Mouse (Mus musculus): ENCODE measurements at regions not wholly inside any gene's neighbourhood (a gene's known extent, or its start where the extent isn't known, plus 50 kb on each side); places are given as distances from the start of the nearest gene placed in this dataset.

DNA sequence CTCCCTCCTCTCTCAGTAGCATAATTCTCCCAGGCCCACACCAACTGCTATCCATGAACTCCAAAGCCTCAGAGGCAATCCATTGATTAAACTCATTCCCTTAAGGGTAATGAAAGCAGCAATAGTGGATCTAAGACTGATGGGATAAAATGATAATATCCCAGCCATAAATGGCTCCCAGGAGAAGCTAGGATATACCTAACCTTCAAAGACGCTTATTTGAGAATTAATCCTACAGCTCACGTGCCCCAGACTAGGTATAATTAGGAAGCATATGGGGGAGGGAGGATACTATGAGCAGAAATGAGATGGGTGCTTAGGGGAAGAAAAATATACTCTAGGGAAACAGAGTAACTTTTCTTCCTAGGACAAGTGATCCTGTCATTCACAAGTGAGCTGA, 52.8 kb upstream of the Rnf32 start:
- WGBS = 58% methylated on average over 2 of the region's 2 CpGs
- no peaks in the 10 kb centered on the region for H3K36me3 ChIP-seq (ENCODE audit: control insufficient read depth, insufficient read depth, low read length)
- no peaks in the 10 kb centered on the region for H3K4me1 ChIP-seq (ENCODE audit: control insufficient read depth, insufficient read depth, low read length)
- no peaks in the 10 kb centered on the region for H3K9me3 ChIP-seq (ENCODE audit: control insufficient read depth, low read length)
- no peaks in the 10 kb centered on the region for H3K27me3 ChIP-seq (replicated peaks; ENCODE audit: control insufficient read depth, insufficient read depth, low read length)
- ATAC-seq (ENCODE audit: low read depth) = no peak
- no peak overlapping the region for H3K4me3 ChIP-seq (ENCODE audit: low read depth, low read length)
- DNase-seq (ENCODE audit: low spot score) = peak; percentile 3
- no peak overlapping the region for H3K27ac ChIP-seq (replicated peaks; ENCODE audit: low read depth, low read length)
- no peak overlapping the region for H3K4me2 ChIP-seq (ENCODE audit: low read depth, low read length)
- H3K9ac ChIP-seq (ENCODE audit: low read depth, low read length) = no peak overlapping the region

DNA sequence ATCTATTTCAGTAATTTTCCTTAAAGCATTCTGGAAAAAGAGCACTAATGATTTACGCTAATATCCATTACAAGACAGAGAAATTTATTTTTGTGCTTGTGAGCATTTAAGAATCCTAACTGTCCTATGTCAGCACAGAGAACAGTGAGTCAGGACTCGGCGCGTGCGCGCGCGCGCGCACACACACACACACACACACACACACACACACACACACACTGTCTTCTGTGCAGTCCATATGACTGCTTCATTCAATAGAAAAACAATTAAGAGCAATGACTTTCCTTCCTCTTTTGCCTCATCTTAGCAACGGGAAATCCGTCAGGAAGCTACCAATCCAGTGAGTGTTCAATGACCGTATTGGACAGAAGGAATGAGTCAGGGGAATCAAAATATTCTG, 53.3 kb upstream of the Rnf32 start:
- Histone ChIP-seq H3K4me2 (ENCODE audit: low read depth, low read length) (no peak overlapping the region), H3K4me1 (ENCODE audit: control insufficient read depth, insufficient read depth, low read length) (no peaks in the 10 kb centered on the region), H3K36me3 (ENCODE audit: control insufficient read depth, insufficient read depth, low read length) (no peaks in the 10 kb centered on the region), H3K9ac (ENCODE audit: low read depth, low read length) (no peak overlapping the region), H3K27ac (replicated peaks; ENCODE audit: low read depth, low read length) (no peak overlapping the region), H3K27me3 (replicated peaks; ENCODE audit: control insufficient read depth, insufficient read depth, low read length) (no peaks in the 10 kb centered on the region), H3K4me3 (ENCODE audit: low read depth, low read length) (no peak overlapping the region), H3K9me3 (ENCODE audit: control insufficient read depth, low read length) (no peaks in the 10 kb centered on the region)
- WGBS = 89% methylated on average over 13 of the region's 13 CpGs
- DNase-seq (ENCODE audit: low spot score) (no peak), ATAC-seq (ENCODE audit: low read depth) (no peak)

DNA sequence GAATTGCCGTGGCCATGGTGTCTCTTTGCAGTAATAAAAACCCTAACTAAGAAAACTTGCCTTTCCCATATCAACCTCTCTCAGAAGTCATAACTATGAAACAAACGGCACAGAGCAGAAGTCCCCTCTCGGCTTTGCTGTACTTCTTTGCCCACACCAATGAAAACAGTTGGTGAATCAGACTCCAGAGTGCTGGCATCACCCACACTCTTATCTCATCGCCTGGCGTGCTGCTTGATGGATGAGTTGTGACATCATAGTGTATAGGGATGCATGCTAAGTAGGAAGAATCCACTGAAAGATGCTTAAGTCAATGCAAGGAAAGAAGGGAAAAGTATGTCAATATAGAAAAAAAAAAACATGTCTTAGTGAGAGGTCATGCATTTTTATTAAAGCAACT, 58.3 kb upstream of the Rnf32 start:
- no peak overlapping the region for H3K9ac ChIP-seq (ENCODE audit: low read depth, low read length)
- H3K36me3 ChIP-seq (ENCODE audit: control insufficient read depth, insufficient read depth, low read length) = no peaks in the 10 kb centered on the region
- no peaks in the 10 kb centered on the region for H3K9me3 ChIP-seq (ENCODE audit: control insufficient read depth, low read length)
- no peak for DNase-seq (ENCODE audit: low spot score)
- H3K4me1 ChIP-seq (ENCODE audit: control insufficient read depth, insufficient read depth, low read length) = no peaks in the 10 kb centered on the region
- no peak overlapping the region for H3K4me2 ChIP-seq (ENCODE audit: low read depth, low read length)
- 85% methylated on average over 5 of the region's 5 CpGs for WGBS
- no peak for ATAC-seq (ENCODE audit: low read depth)
- H3K27me3 ChIP-seq (replicated peaks; ENCODE audit: control insufficient read depth, insufficient read depth, low read length) = no peaks in the 10 kb centered on the region
- H3K4me3 ChIP-seq (ENCODE audit: low read depth, low read length) = no peak overlapping the region
- no peak overlapping the region for H3K27ac ChIP-seq (replicated peaks; ENCODE audit: low read depth, low read length)

DNA sequence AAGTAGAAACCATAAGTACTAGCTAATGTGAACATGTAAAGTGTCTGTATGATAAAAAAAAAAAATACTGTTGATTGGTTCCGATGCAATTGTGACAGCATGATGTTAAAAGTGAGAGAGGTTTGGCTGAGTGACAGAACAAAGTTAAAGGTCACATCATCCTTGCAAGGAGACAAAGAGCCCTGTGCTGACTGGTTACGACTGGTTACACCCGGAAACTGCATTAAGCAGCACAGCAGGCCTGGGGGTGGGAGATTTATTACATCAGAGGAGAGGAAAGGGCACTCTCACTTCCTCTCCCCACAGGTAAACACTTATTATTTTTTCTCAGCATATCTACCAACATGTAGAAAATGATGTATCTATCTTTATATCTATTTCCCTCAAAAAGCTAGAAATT, 63.5 kb upstream of the Rnf32 start:
- ATAC-seq (ENCODE audit: low read depth) (no peak), DNase-seq (ENCODE audit: low spot score) (no peak)
- Histone ChIP-seq H3K27ac (replicated peaks; ENCODE audit: low read depth, low read length) (no peak overlapping the region), H3K9ac (ENCODE audit: low read depth, low read length) (no peak overlapping the region), H3K4me1 (ENCODE audit: control insufficient read depth, insufficient read depth, low read length) (no peaks in the 10 kb centered on the region), H3K4me3 (ENCODE audit: low read depth, low read length) (no peak overlapping the region), H3K27me3 (replicated peaks; ENCODE audit: control insufficient read depth, insufficient read depth, low read length) (no peaks in the 10 kb centered on the region), H3K4me2 (ENCODE audit: low read depth, low read length) (no peak overlapping the region), H3K36me3 (ENCODE audit: control insufficient read depth, insufficient read depth, low read length) (no peaks in the 10 kb centered on the region), H3K9me3 (ENCODE audit: control insufficient read depth, low read length) (no peaks in the 10 kb centered on the region)
- 18% methylated on average over 3 of the region's 3 CpGs for WGBS

DNA sequence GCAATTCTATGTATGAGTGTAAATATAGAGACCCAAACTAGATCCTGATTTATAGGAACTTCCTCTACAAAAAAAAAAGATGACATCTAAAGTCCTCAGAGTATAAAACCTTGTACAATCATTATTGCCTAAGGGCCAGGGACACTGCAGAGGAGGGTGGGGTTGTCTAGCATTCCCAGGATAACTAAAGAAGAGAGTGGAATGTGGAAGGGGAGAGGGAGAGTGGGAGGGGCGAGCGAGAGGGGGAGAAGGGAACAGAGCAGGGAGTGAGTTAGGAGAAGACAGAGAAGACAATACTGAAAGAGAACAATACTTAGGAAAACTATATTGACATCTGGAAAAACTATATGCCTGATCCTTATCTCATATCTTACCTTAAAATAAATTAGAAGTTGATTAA, 64.0 kb upstream of the Rnf32 start:
- no peak overlapping the region for H3K4me3 ChIP-seq (ENCODE audit: low read depth, low read length)
- H3K4me1 ChIP-seq (ENCODE audit: control insufficient read depth, insufficient read depth, low read length) = no peaks in the 10 kb centered on the region
- no peak overlapping the region for H3K27ac ChIP-seq (replicated peaks; ENCODE audit: low read depth, low read length)
- H3K4me2 ChIP-seq (ENCODE audit: low read depth, low read length) = no peak overlapping the region
- no peaks in the 10 kb centered on the region for H3K9me3 ChIP-seq (ENCODE audit: control insufficient read depth, low read length)
- no peak overlapping the region for H3K9ac ChIP-seq (ENCODE audit: low read depth, low read length)
- DNase-seq (ENCODE audit: low spot score) (no peak), ATAC-seq (ENCODE audit: low read depth) (no peak)
- no peaks in the 10 kb centered on the region for H3K27me3 ChIP-seq (replicated peaks; ENCODE audit: control insufficient read depth, insufficient read depth, low read length)
- WGBS = 38% methylated on average over 2 of the region's 2 CpGs
- H3K36me3 ChIP-seq (ENCODE audit: control insufficient read depth, insufficient read depth, low read length) = no peaks in the 10 kb centered on the region

DNA sequence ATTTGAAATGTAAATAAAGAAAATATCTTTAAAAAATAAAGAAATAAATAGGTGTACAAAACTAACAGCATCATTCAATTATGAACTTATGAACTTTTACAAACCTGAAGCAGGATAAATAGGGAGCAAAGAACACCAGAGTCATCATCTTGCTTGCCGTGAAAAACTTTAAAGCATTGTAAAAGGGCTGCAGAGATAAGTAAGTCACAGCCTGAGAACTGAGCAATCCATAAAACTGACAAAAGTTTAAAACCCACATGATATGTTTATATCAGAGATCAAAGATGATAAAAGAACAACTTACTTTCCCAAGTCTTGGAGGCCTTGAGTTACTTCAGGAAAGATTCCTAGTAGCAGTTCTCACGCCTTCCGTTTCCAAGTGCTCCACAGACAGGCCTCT, 66.1 kb upstream of the Rnf32 start:
- H3K9ac ChIP-seq (ENCODE audit: low read depth, low read length) = no peak overlapping the region
- no peak for DNase-seq (ENCODE audit: low spot score)
- H3K27ac ChIP-seq (replicated peaks; ENCODE audit: low read depth, low read length) = no peak overlapping the region
- 91% methylated on average over 3 of the region's 3 CpGs for WGBS
- no peak overlapping the region for H3K4me3 ChIP-seq (ENCODE audit: low read depth, low read length)
- H3K27me3 ChIP-seq (replicated peaks; ENCODE audit: control insufficient read depth, insufficient read depth, low read length) = no peaks in the 10 kb centered on the region
- no peaks in the 10 kb centered on the region for H3K4me1 ChIP-seq (ENCODE audit: control insufficient read depth, insufficient read depth, low read length)
- no peaks in the 10 kb centered on the region for H3K9me3 ChIP-seq (ENCODE audit: control insufficient read depth, low read length)
- no peak for ATAC-seq (ENCODE audit: low read depth)
- no peaks in the 10 kb centered on the region for H3K36me3 ChIP-seq (ENCODE audit: control insufficient read depth, insufficient read depth, low read length)
- no peak overlapping the region for H3K4me2 ChIP-seq (ENCODE audit: low read depth, low read length)

DNA sequence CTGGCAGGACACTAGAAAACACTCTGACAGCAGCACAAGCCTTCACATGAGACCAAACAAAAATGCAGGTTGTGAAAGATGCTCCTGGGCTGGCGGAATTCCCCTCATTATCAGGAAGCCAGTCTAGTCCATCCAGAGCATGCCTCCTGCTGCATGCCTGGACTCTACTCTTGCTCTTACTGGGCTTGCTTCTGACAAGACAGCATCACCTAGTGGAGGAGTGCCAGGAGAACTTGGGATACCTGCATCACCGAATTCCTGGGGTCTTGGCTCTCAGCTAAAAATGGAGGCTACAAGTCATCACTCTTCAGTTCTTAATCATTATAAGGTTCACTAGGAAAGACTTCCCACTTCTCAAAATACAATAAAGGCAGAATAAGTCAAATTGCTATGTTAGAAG, 78.8 kb upstream of the Rnf32 start:
- 49% methylated on average over 2 of the region's 2 CpGs for WGBS
- no peaks in the 10 kb centered on the region for H3K9me3 ChIP-seq (ENCODE audit: control insufficient read depth, low read length)
- no peaks in the 10 kb centered on the region for H3K36me3 ChIP-seq (ENCODE audit: control insufficient read depth, insufficient read depth, low read length)
- no peak overlapping the region for H3K27ac ChIP-seq (replicated peaks; ENCODE audit: low read depth, low read length)
- no peak overlapping the region for H3K9ac ChIP-seq (ENCODE audit: low read depth, low read length)
- DNase-seq (ENCODE audit: low spot score) (peak; percentile 7), ATAC-seq (ENCODE audit: low read depth) (no peak)
- no peaks in the 10 kb centered on the region for H3K4me1 ChIP-seq (ENCODE audit: control insufficient read depth, insufficient read depth, low read length)
- H3K4me3 ChIP-seq (ENCODE audit: low read depth, low read length) = no peak overlapping the region
- no peak overlapping the region for H3K4me2 ChIP-seq (ENCODE audit: low read depth, low read length)
- H3K27me3 ChIP-seq (replicated peaks; ENCODE audit: control insufficient read depth, insufficient read depth, low read length) = no peaks in the 10 kb centered on the region

DNA sequence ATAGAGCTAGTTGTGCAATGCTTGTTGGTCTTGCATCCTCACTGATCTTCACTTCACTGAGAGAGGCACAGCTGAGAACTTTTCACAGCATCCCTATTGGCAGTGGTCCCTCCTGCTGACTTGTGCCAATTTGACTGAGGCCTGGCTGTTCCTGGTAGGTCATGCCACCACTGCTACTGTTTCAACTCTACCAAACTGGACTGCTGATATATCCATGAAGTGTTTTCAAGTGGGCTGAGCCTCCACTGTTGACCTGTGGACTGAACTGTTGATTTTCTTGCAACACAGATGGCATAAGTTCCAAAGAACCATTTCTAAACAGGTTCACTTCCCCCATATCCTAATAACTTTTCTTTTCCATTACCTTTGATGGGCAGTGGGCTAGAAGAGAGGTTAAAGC, 83.3 kb upstream of the Rnf32 start:
- DNase-seq (ENCODE audit: low spot score) (no peak), ATAC-seq (ENCODE audit: low read depth) (no peak)
- Histone ChIP-seq H3K9me3 (ENCODE audit: control insufficient read depth, low read length) (no peaks in the 10 kb centered on the region), H3K4me3 (ENCODE audit: low read depth, low read length) (no peak overlapping the region), H3K27me3 (replicated peaks; ENCODE audit: control insufficient read depth, insufficient read depth, low read length) (no peaks in the 10 kb centered on the region), H3K9ac (ENCODE audit: low read depth, low read length) (no peak overlapping the region), H3K4me1 (ENCODE audit: control insufficient read depth, insufficient read depth, low read length) (no peaks in the 10 kb centered on the region), H3K27ac (replicated peaks; ENCODE audit: low read depth, low read length) (no peak overlapping the region), H3K36me3 (ENCODE audit: control insufficient read depth, insufficient read depth, low read length) (no peaks in the 10 kb centered on the region), H3K4me2 (ENCODE audit: low read depth, low read length) (no peak overlapping the region)

DNA sequence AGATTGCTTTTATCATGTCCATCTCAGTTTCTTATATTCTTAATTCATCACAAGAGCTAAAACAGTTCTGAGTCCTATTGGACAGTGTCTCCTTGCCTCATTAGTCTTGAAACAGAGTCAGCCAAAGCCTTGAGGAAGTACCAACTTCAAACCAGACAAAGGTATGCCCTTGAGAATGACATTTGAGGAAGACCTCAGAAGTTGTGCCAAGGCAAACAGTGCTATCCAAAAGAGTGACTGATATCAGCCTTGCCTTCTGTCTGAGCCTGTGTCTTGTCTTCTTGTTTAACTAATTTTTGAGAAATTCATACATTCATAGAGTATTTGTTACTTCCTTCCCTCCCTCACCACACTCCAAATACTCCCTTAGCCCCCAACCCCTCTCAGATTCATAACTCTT, 88.5 kb upstream of the Rnf32 start:
- no peak overlapping the region for H3K4me3 ChIP-seq (ENCODE audit: low read depth, low read length)
- ATAC-seq (ENCODE audit: low read depth) (no peak), DNase-seq (ENCODE audit: low spot score) (no peak)
- no peaks in the 10 kb centered on the region for H3K4me1 ChIP-seq (ENCODE audit: control insufficient read depth, insufficient read depth, low read length)
- H3K27ac ChIP-seq (replicated peaks; ENCODE audit: low read depth, low read length) = no peak overlapping the region
- no peak overlapping the region for H3K9ac ChIP-seq (ENCODE audit: low read depth, low read length)
- H3K36me3 ChIP-seq (ENCODE audit: control insufficient read depth, insufficient read depth, low read length) = no peaks in the 10 kb centered on the region
- H3K4me2 ChIP-seq (ENCODE audit: low read depth, low read length) = no peak overlapping the region
- H3K9me3 ChIP-seq (ENCODE audit: control insufficient read depth, low read length) = no peaks in the 10 kb centered on the region
- H3K27me3 ChIP-seq (replicated peaks; ENCODE audit: control insufficient read depth, insufficient read depth, low read length) = no peaks in the 10 kb centered on the region

Data from embryonic facial prominence, embryonic 14.5 days (tissue).